Mouse (Mus musculus): Measurements from ENCODE around the gene Kpna7. TPM values are rescaled to one million over a fixed set of nuclear protein-coding genes. Genes with fewer than 3 reads are reported as not detected.

Gene Kpna7
- polyA plus RNA-seq, 1 experiment from 2014 or later, result not detected

- Histone ChIP-seq H3K4me3 (ENCODE audit: control insufficient read depth in 1 of 2, insufficient read depth in 1 of 2, low read depth in 1 of 2, low read length in 2 of 2) (peak overlapping the region in 1 of 2 experiments; percentile 12; a peak in 2 of 4 replicates), H3K4me1 (ENCODE audit: control insufficient read depth in 2 of 2, insufficient read depth in 2 of 2, low read length in 2 of 2) (peaks cover 21 to 38% of the 10 kb centered on the region in 2 experiments), H3K9me3 (ENCODE audit: control insufficient read depth, low read length) (no peaks in the 10 kb centered on the region), H3K27me3 (ENCODE audit: control insufficient read depth, insufficient read depth, low read length) (peaks cover 5% of the 10 kb centered on the region; the same call in 1 of the 2 replicates), H3K4me2 (ENCODE audit: low read length) (peak overlapping the region; percentile 87), H3K9ac (ENCODE audit: low read length) (peak overlapping the region; percentile 22; the same call in 1 of the 2 replicates), H3K27ac (replicated peaks in 1 of 2; ENCODE audit: control insufficient read depth in 1 of 2, insufficient read depth in 1 of 2, low read depth in 2 of 2, low read length in 2 of 2) (peak overlapping the region; percentile 58 to 71), H3K36me3 (ENCODE audit: control insufficient read depth, insufficient read depth, low read length) (no peaks in the 10 kb centered on the region)
- ATAC-seq (ENCODE audit: insufficient number of reproducible peaks, insufficient read depth, low FRiP score, low read depth), result peak; percentile 27; the same call in 1 of the 2 replicates
- 7% methylated on average over 13 of the region's 13 CpGs for WGBS
Observed at GRCm38 (mm10) chr5:144963817-144964261, 120.0 kb downstream of the Kpna7 start.

GRCm38 (mm10) chr5:144963401-144963800 lies 120.4 kb downstream of the Kpna7 start:
- Histone ChIP-seq H3K27me3 (ENCODE audit: control insufficient read depth, insufficient read depth, low read length) (peaks cover 5% of the 10 kb centered on the region; the same call in 1 of the 2 replicates), H3K4me2 (ENCODE audit: low read length) (peak overlapping the region; percentile 87), H3K9me3 (ENCODE audit: control insufficient read depth, low read length) (no peaks in the 10 kb centered on the region), H3K4me1 (ENCODE audit: control insufficient read depth in 2 of 2, insufficient read depth in 2 of 2, low read length in 2 of 2) (peaks cover 21 to 42% of the 10 kb centered on the region in 2 experiments), H3K36me3 (ENCODE audit: control insufficient read depth, insufficient read depth, low read length) (no peaks in the 10 kb centered on the region), H3K4me3 (ENCODE audit: control insufficient read depth in 1 of 2, insufficient read depth in 1 of 2, low read depth in 1 of 2, low read length in 2 of 2) (peak overlapping the region in 1 of 2 experiments; percentile 12; a peak in 2 of 4 replicates), H3K27ac (replicated peaks in 1 of 2; ENCODE audit: control insufficient read depth in 1 of 2, insufficient read depth in 1 of 2, low read depth in 2 of 2, low read length in 2 of 2) (peak overlapping the region; percentile 58 to 71), H3K9ac (ENCODE audit: low read length) (peak overlapping the region; percentile 22; the same call in 1 of the 2 replicates)
- WGBS, result 41% methylated on average over 3 of the region's 3 CpGs
- no peak for ATAC-seq (ENCODE audit: insufficient number of reproducible peaks, insufficient read depth, low FRiP score, low read depth)

- Histone ChIP-seq H3K9me3 (ENCODE audit: control insufficient read depth, low read length) (no peaks in the 10 kb centered on the region), H3K9ac (ENCODE audit: low read length) (no peak overlapping the region), H3K27ac (replicated peaks in 1 of 2; ENCODE audit: control insufficient read depth in 1 of 2, insufficient read depth in 1 of 2, low read depth in 2 of 2, low read length in 2 of 2) (no peak overlapping the region), H3K36me3 (ENCODE audit: control insufficient read depth, insufficient read depth, low read length) (no peaks in the 10 kb centered on the region), H3K27me3 (ENCODE audit: control insufficient read depth, insufficient read depth, low read length) (no peaks in the 10 kb centered on the region), H3K4me2 (ENCODE audit: low read length) (no peak overlapping the region), H3K4me1 (ENCODE audit: control insufficient read depth in 2 of 2, insufficient read depth in 2 of 2, low read length in 2 of 2) (peaks cover 16 to 30% of the 10 kb centered on the region in 2 experiments), H3K4me3 (ENCODE audit: control insufficient read depth in 1 of 2, insufficient read depth in 1 of 2, low read depth in 1 of 2, low read length in 2 of 2) (no peak overlapping the region)
- 84% methylated on average over 9 of the region's 9 CpGs for WGBS
- no peak for ATAC-seq (ENCODE audit: insufficient number of reproducible peaks, insufficient read depth, low FRiP score, low read depth)
Observed at GRCm38 (mm10) chr5:144958271-144958670, 125.6 kb downstream of the Kpna7 start.

GRCm38 (mm10) chr5:144954432-144954831 lies 129.4 kb downstream of the Kpna7 start:
- Histone ChIP-seq H3K4me3 (ENCODE audit: control insufficient read depth in 1 of 2, insufficient read depth in 1 of 2, low read depth in 1 of 2, low read length in 2 of 2) (no peak overlapping the region), H3K27ac (replicated peaks in 1 of 2; ENCODE audit: control insufficient read depth in 1 of 2, insufficient read depth in 1 of 2, low read depth in 2 of 2, low read length in 2 of 2) (no peak overlapping the region), H3K9me3 (ENCODE audit: control insufficient read depth, low read length) (no peaks in the 10 kb centered on the region), H3K4me1 (ENCODE audit: control insufficient read depth in 2 of 2, insufficient read depth in 2 of 2, low read length in 2 of 2) (peaks cover 15 to 17% of the 10 kb centered on the region in 2 experiments), H3K27me3 (ENCODE audit: control insufficient read depth, insufficient read depth, low read length) (no peaks in the 10 kb centered on the region), H3K9ac (ENCODE audit: low read length) (no peak overlapping the region), H3K36me3 (ENCODE audit: control insufficient read depth, insufficient read depth, low read length) (no peaks in the 10 kb centered on the region), H3K4me2 (ENCODE audit: low read length) (no peak overlapping the region)
- no peak for ATAC-seq (ENCODE audit: insufficient number of reproducible peaks, insufficient read depth, low FRiP score, low read depth)
- WGBS, result 79% methylated on average over 7 of the region's 7 CpGs

- no peaks in the 10 kb centered on the region for H3K36me3 ChIP-seq (ENCODE audit: control insufficient read depth, insufficient read depth, low read length)
- no peak overlapping the region for H3K4me3 ChIP-seq (ENCODE audit: control insufficient read depth in 1 of 2, insufficient read depth in 1 of 2, low read depth in 1 of 2, low read length in 2 of 2)
- H3K4me1 ChIP-seq (ENCODE audit: control insufficient read depth in 2 of 2, insufficient read depth in 2 of 2, low read length in 2 of 2), result peaks cover 8 to 9% of the 10 kb centered on the region in 2 experiments; a peak in 1 of 4 replicates
- H3K27me3 ChIP-seq (ENCODE audit: control insufficient read depth, insufficient read depth, low read length), result no peaks in the 10 kb centered on the region
- H3K27ac ChIP-seq (replicated peaks in 1 of 2; ENCODE audit: control insufficient read depth in 1 of 2, insufficient read depth in 1 of 2, low read depth in 2 of 2, low read length in 2 of 2), result no peak overlapping the region
- WGBS, result 88% methylated on average over 2 of the region's 2 CpGs
- no peak overlapping the region for H3K9ac ChIP-seq (ENCODE audit: low read length)
- H3K4me2 ChIP-seq (ENCODE audit: low read length), result no peak overlapping the region
- no peak for ATAC-seq (ENCODE audit: insufficient number of reproducible peaks, insufficient read depth, low FRiP score, low read depth)
- H3K9me3 ChIP-seq (ENCODE audit: control insufficient read depth, low read length), result no peaks in the 10 kb centered on the region
Observed at GRCm38 (mm10) chr5:144952592-144952991, 131.2 kb downstream of the Kpna7 start.

GRCm38 (mm10) chr5:144950428-144951051 lies 133.3 kb downstream of the Kpna7 start:
- Histone ChIP-seq H3K4me2 (ENCODE audit: low read length) (no peak overlapping the region), H3K9me3 (ENCODE audit: control insufficient read depth, low read length) (no peaks in the 10 kb centered on the region), H3K4me3 (ENCODE audit: control insufficient read depth in 1 of 2, insufficient read depth in 1 of 2, low read depth in 1 of 2, low read length in 2 of 2) (no peak overlapping the region), H3K4me1 (ENCODE audit: control insufficient read depth in 2 of 2, insufficient read depth in 2 of 2, low read length in 2 of 2) (peaks cover 12% of the 10 kb centered on the region in 2 experiments), H3K9ac (ENCODE audit: low read length) (no peak overlapping the region), H3K27ac (replicated peaks in 1 of 2; ENCODE audit: control insufficient read depth in 1 of 2, insufficient read depth in 1 of 2, low read depth in 2 of 2, low read length in 2 of 2) (no peak overlapping the region), H3K27me3 (ENCODE audit: control insufficient read depth, insufficient read depth, low read length) (no peaks in the 10 kb centered on the region), H3K36me3 (ENCODE audit: control insufficient read depth, insufficient read depth, low read length) (no peaks in the 10 kb centered on the region)
- WGBS, result 90% methylated on average over 5 of the region's 5 CpGs
- ATAC-seq (ENCODE audit: insufficient number of reproducible peaks, insufficient read depth, low FRiP score, low read depth), result no peak

- WGBS, result 77% methylated on average over 4 of the region's 4 CpGs
- peaks cover 16 to 18% of the 10 kb centered on the region in 2 experiments for H3K4me1 ChIP-seq (ENCODE audit: control insufficient read depth in 2 of 2, insufficient read depth in 2 of 2, low read length in 2 of 2)
- ATAC-seq (ENCODE audit: insufficient number of reproducible peaks, insufficient read depth, low FRiP score, low read depth), result no peak
- no peak overlapping the region for H3K4me3 ChIP-seq (ENCODE audit: control insufficient read depth in 1 of 2, insufficient read depth in 1 of 2, low read depth in 1 of 2, low read length in 2 of 2)
- no peaks in the 10 kb centered on the region for H3K36me3 ChIP-seq (ENCODE audit: control insufficient read depth, insufficient read depth, low read length)
- H3K27ac ChIP-seq (replicated peaks in 1 of 2; ENCODE audit: control insufficient read depth in 1 of 2, insufficient read depth in 1 of 2, low read depth in 2 of 2, low read length in 2 of 2), result no peak overlapping the region
- H3K4me2 ChIP-seq (ENCODE audit: low read length), result no peak overlapping the region
- H3K9ac ChIP-seq (ENCODE audit: low read length), result no peak overlapping the region
- no peaks in the 10 kb centered on the region for H3K9me3 ChIP-seq (ENCODE audit: control insufficient read depth, low read length)
- H3K27me3 ChIP-seq (ENCODE audit: control insufficient read depth, insufficient read depth, low read length), result no peaks in the 10 kb centered on the region
Observed at GRCm38 (mm10) chr5:144949856-144950255, 134.0 kb downstream of the Kpna7 start.
